Mouse (Mus musculus) right cerebral cortex, adult 2 months (tissue): ENCODE measurements at regions not wholly inside any gene's neighbourhood (a gene's known extent, or its start where the extent isn't known, plus 50 kb on each side); places are given as distances from the start of the nearest gene placed in this dataset.
A peak's percentile ranks its signal among the peaks of the same experiment; 100 is the strongest.
"Not testable (repeated sequence)": the region's sequence is repeated elsewhere in the genome, so short reads cannot be mapped to it uniquely, and the experiment has no call there.

Experiments
- DNase-seq, 2 experiments: peaks; one replicate each; pipeline ENCODE4 v3.0.0; 2021 to 2022; ENCODE audit warnings: low spot score in 2 of 2

GRCm38 (mm10) chr17:50397324-50397723 lies 103.9 kb upstream of the Dazl start:
- DNase-seq = no peak

GRCm38 (mm10) chr17:50407249-50407990 lies 101.8 kb upstream of the Plcl2 start:
- peak; percentile 83 to 87 for DNase-seq

GRCm38 (mm10) chr17:50408581-50408980 lies 100.6 kb upstream of the Plcl2 start:
- peak; percentile 72 to 73 for DNase-seq

- no peak for DNase-seq
These were observed 99.9 kb upstream of the Plcl2 start for GRCm38 (mm10) chr17:50409271-50409670.

- DNase-seq = no peak
These were observed 99.3 kb upstream of the Plcl2 start for GRCm38 (mm10) chr17:50409895-50410294.

- DNase-seq = no peak
These were observed 98.9 kb upstream of the Plcl2 start for GRCm38 (mm10) chr17:50410296-50410695.

GRCm38 (mm10) chr17:50412446-50412845 lies 96.8 kb upstream of the Plcl2 start:
- no peak for DNase-seq

GRCm38 (mm10) chr17:50413916-50414315 lies 95.3 kb upstream of the Plcl2 start:
- no peak for DNase-seq

- no peak for DNase-seq
These were observed 93.7 kb upstream of the Plcl2 start for GRCm38 (mm10) chr17:50415331-50416005.

- DNase-seq = no peak
These were observed 93.1 kb upstream of the Plcl2 start for GRCm38 (mm10) chr17:50416119-50416518.

- DNase-seq = no peak
These were observed 92.6 kb upstream of the Plcl2 start for GRCm38 (mm10) chr17:50416538-50417113.

GRCm38 (mm10) chr17:50418863-50419383 lies 90.3 kb upstream of the Plcl2 start:
- DNase-seq = peak; percentile 32 to 39

GRCm38 (mm10) chr17:50419551-50419950 lies 89.7 kb upstream of the Plcl2 start:
- DNase-seq = not testable (repeated sequence)

- DNase-seq = no peak
These were observed 89.2 kb upstream of the Plcl2 start for GRCm38 (mm10) chr17:50419966-50420365.

- no peak for DNase-seq
These were observed 88.5 kb upstream of the Plcl2 start for GRCm38 (mm10) chr17:50420690-50421089.

- DNase-seq = no peak
These were observed 87.7 kb upstream of the Plcl2 start for GRCm38 (mm10) chr17:50421476-50421875.

GRCm38 (mm10) chr17:50425110-50425509 lies 84.1 kb upstream of the Plcl2 start:
- DNase-seq = no peak

GRCm38 (mm10) chr17:50425531-50425930 lies 83.7 kb upstream of the Plcl2 start:
- no peak for DNase-seq

- no peak for DNase-seq
These were observed 83.1 kb upstream of the Plcl2 start for GRCm38 (mm10) chr17:50426146-50426545.

GRCm38 (mm10) chr17:50427331-50428003 lies 81.7 kb upstream of the Plcl2 start:
- no peak for DNase-seq

GRCm38 (mm10) chr17:50428004-50428560 lies 81.1 kb upstream of the Plcl2 start:
- no peak for DNase-seq

GRCm38 (mm10) chr17:50432559-50432958 lies 76.6 kb upstream of the Plcl2 start:
- DNase-seq = no peak
